Mouse (Mus musculus) embryonic fibroblast, embryonic 13.5 days (primary cell): ENCODE measurements around the gene Rpn2.

Experiments
- CTCF ChIP-seq: IDR thresholded peaks from 2 replicates; pipeline ENCODE4 v1.5.1; 2011; ENCODE audit warnings: mild to moderate bottlenecking, control low read depth, low read length, moderate library complexity, borderline replicate concordance; ENCODE audit not compliant: insufficient read depth
- POLR2A ChIP-seq: IDR thresholded peaks from 2 replicates; pipeline ENCODE4 v1.6.1; 2011; ENCODE audit warnings: low read depth, mild to moderate bottlenecking, control low read depth, low read length, moderate library complexity

- TF ChIP-seq POLR2A (no peak), CTCF (no peak)
Observed at GRCm38 (mm10) chr2:157316358-157316933, 37.6 kb downstream of the Rpn2 start.
